Mouse (Mus musculus) megakaryocyte, embryonic 14.5 days (primary cell): ENCODE data around the gene Dad1.

Source experiments
- FLI1 ChIP-seq: IDR thresholded peaks from 2 replicates; pipeline ENCODE4 v1.6.1; 2012; ENCODE audit warnings: low read length, inconsistent platforms, mixed read lengths
- GATA1 ChIP-seq: IDR thresholded peaks from 3 replicates; pipeline ENCODE4 v1.6.1; 2012; ENCODE audit warnings: mixed read lengths, low read length, inconsistent platforms, borderline replicate concordance

- no peak for TF ChIP-seq GATA1
- no peak for TF ChIP-seq FLI1
Measured at GRCm38 (mm10) chr14:54230638-54231150, 23.2 kb downstream of the Dad1 start.
